Mouse (Mus musculus) myocyte (in vitro differentiated cells): ENCODE measurements around the gene Gm21830. TPM values are rescaled to one million over a fixed set of nuclear protein-coding genes. Genes with fewer than 3 reads are reported as not detected.

Experiments used
- H3K27me3 ChIP-seq: one replicate; pipeline ENCODE4 v1.6.1; 2011; ENCODE audit not compliant: control insufficient read depth, insufficient read depth, insufficient read length
- H3K36me3 ChIP-seq: one replicate; pipeline ENCODE4 v1.6.1; 2011; ENCODE audit not compliant: control insufficient read depth, insufficient read depth
- H3K4me2 ChIP-seq: one replicate; pipeline ENCODE4 v1.6.1; 2011; ENCODE audit warnings: low read depth, control low read depth
- H3K4me3 ChIP-seq: one replicate; pipeline ENCODE4 v1.5.1; 2011; ENCODE audit warnings: mild to moderate bottlenecking, control low read depth, moderate library complexity
- H3K79me2 ChIP-seq: one replicate; pipeline ENCODE4 v1.6.1; 2011; ENCODE audit not compliant: control insufficient read depth, insufficient read depth
- H3ac ChIP-seq: one replicate; pipeline ENCODE4 v1.6.1; 2011; ENCODE audit not compliant: control insufficient read depth, insufficient read length
- CEBPB ChIP-seq: IDR thresholded peaks from 2 replicates; pipeline ENCODE4 v1.6.1; 2011; ENCODE audit warnings: mild to moderate bottlenecking, moderate library complexity; ENCODE audit not compliant: poor library complexity, insufficient read depth, severe bottlenecking
- E2F4 ChIP-seq: IDR thresholded peaks from one replicate; pipeline ENCODE4 v1.6.1; 2011; ENCODE audit warnings: mild to moderate bottlenecking, control low read depth, moderate library complexity; ENCODE audit not compliant: insufficient read depth
- MAX ChIP-seq: IDR thresholded peaks from one replicate; pipeline ENCODE4 v1.6.1; 2011; ENCODE audit warnings: low read depth, mild to moderate bottlenecking, control low read depth
- MYOD1 ChIP-seq, 3 experiments: IDR thresholded peaks; one replicate each; pipeline ENCODE4 v1.6.1; 2011; ENCODE audit warnings: control low read depth in 2 of 3, low read depth in 2 of 3, mild to moderate bottlenecking in 2 of 3, moderate library complexity in 1 of 3; ENCODE audit not compliant: insufficient read length in 2 of 3, control insufficient read depth in 1 of 3
- MYOG ChIP-seq, 3 experiments: IDR thresholded peaks; one replicate each; pipeline ENCODE4 v1.6.1; 2011; ENCODE audit warnings: control low read depth in 2 of 3, low read depth in 2 of 3, mild to moderate bottlenecking in 2 of 3; ENCODE audit not compliant: insufficient read length in 2 of 3, control insufficient read depth in 1 of 3, insufficient read depth in 1 of 3
- POLR2A ChIP-seq: IDR thresholded peaks from one replicate; pipeline ENCODE4 v1.6.1; 2011; ENCODE audit warnings: low read depth, mild to moderate bottlenecking, control low read depth, moderate library complexity; ENCODE audit not compliant: insufficient read length
- POLR2AphosphoS2 ChIP-seq: IDR thresholded peaks from one replicate; pipeline ENCODE4 v1.6.1; 2011; ENCODE audit warnings: low read depth, control low read depth; ENCODE audit not compliant: insufficient read length
- REST ChIP-seq: IDR thresholded peaks from one replicate; pipeline ENCODE4 v1.6.1; 2011; ENCODE audit warnings: mild to moderate bottlenecking, control low read depth, moderate library complexity; ENCODE audit not compliant: insufficient read depth, insufficient read length
- SRF ChIP-seq: IDR thresholded peaks from one replicate; pipeline ENCODE4 v1.6.1; 2011; ENCODE audit warnings: low read depth; ENCODE audit not compliant: control insufficient read depth, insufficient read length
- TCF12 ChIP-seq: IDR thresholded peaks from one replicate; pipeline ENCODE4 v1.6.1; 2011; ENCODE audit warnings: mild to moderate bottlenecking, control low read depth; ENCODE audit not compliant: poor library complexity, insufficient read depth, severe bottlenecking
- TCF3 ChIP-seq: IDR thresholded peaks from one replicate; pipeline ENCODE4 v1.6.1; 2011; ENCODE audit warnings: low read depth, control low read depth; ENCODE audit not compliant: insufficient read length
- USF1 ChIP-seq: IDR thresholded peaks from one replicate; pipeline ENCODE4 v1.6.1; 2011; ENCODE audit warnings: low read depth, mild to moderate bottlenecking, control low read depth, moderate library complexity
- polyA plus RNA-seq: library from polyadenylated mRNA; unstranded; fragments of >200 nt; fragmentation: generic; extraction: Trizol; gene quantifications from one replicate; pipeline ENCODE4 v1.2.1, GENCODE M21; 2012; ENCODE audit warnings: missing spikeins

Gm21830 gene
- polyA plus RNA-seq, 1 experiment = not detected

DNA sequence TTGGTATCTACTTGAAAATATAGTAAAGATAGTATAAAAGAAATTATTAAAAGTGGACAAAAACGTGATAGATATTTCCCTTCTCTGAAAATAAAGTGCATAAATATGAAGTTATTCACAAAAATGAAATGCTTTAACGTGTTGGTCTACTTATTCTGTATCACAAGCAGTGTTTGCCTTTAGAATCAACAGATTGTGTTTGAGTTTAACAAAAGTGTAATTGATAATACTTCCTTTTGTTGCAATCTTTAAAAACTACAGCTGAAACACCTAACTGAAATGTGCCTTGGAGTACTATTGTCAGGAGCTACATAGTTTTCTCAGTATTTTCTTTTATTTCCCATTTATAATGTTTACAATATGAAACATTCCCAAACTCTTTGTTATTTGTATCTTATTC lies 19.6 kb downstream of the Gm21830 start, which contains the start of gene Gm26727:
Gene Gm26727 (minus strand): TSS at position 101 of the 400 bp plus-strand sequence.
- Histone ChIP-seq H3K4me2 (no peak within 1 kb of the TSS), H3ac (no peak within 1 kb of the TSS), H3K4me3 (no peak within 1 kb of the TSS), H3K36me3 (no peaks in the 10 kb centered on the region), H3K27me3 (no peaks in the 10 kb centered on the region), H3K79me2 (no peaks in the 10 kb centered on the region)
- TF ChIP-seq POLR2A (no peak), REST (no peak), MYOG (IDR thresholded peaks at IDR 0.05; ENCODE audit: control insufficient read depth in 1 of 3, insufficient read depth in 1 of 3, insufficient read length in 2 of 3, low read depth in 2 of 3) (no peak), POLR2AphosphoS2 (no peak), MAX (no peak)

DNA sequence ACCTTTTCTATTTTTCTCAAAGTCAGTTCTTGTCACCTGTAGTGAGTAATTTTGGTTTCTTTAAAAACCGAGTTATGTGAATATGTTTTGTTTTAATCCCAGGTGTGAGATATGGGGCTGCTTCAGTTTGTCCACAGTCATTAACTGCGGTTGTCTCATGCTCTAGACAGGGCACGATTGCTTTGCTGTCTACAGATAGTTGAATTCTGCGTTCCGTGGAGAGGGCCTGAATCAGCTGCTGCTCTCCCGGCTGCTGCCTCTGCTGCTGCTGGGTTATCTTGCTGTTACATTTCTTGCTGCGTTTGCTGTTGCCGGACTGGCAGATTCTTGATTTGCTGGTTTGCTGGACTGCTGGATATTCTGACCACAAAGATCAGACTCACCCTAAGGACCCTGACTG lies 24.8 kb downstream of the Gm21830 start:
- Histone ChIP-seq H3K36me3 (no peaks in the 10 kb centered on the region), H3K27me3 (no peaks in the 10 kb centered on the region), H3K4me2 (no peak overlapping the region), H3ac (no peak overlapping the region), H3K79me2 (no peaks in the 10 kb centered on the region), H3K4me3 (no peak overlapping the region)
- TF ChIP-seq REST (no peak), TCF12 (no peak), POLR2AphosphoS2 (no peak), USF1 (no peak), SRF (no peak), CEBPB (no peak), MAX (no peak), MYOD1 (IDR thresholded peaks at IDR 0.05; ENCODE audit: control insufficient read depth in 1 of 3, insufficient read length in 2 of 3, low read depth in 2 of 3) (no peak), MYOG (IDR thresholded peaks at IDR 0.05; ENCODE audit: control insufficient read depth in 1 of 3, insufficient read depth in 1 of 3, insufficient read length in 2 of 3, low read depth in 2 of 3) (no peak), E2F4 (no peak), TCF3 (no peak), POLR2A (no peak)

DNA sequence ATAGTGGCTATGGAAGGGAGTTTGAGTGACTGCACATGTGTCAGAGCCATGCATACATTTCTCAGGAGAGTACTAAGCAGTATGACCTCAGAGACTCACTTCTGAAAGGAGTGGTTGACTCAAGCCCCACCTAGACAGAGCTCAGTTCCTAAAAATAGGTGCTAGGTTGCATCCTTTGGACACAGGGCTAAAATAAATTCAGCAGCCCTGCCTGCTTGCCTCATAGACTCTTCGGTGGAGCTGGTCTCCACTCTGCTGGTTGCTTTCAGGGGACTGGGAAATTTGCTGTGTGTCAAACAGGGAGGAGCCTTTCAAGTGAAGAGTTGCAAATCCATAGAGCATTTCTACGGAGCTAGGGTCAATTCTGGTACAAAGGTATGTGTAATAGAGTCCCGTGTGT lies 32.3 kb downstream of the Gm21830 start, which contains the start of gene Xirp2:
Gene Xirp2 (plus strand): TSS at position 223 of the 400 bp plus-strand sequence.
- Histone ChIP-seq H3K4me2 (peak within 1 kb of the TSS; percentile 64), H3K36me3 (no peaks in the 10 kb centered on the region), H3K4me3 (no peak within 1 kb of the TSS), H3ac (no peak within 1 kb of the TSS), H3K79me2 (no peaks in the 10 kb centered on the region), H3K27me3 (no peaks in the 10 kb centered on the region)
- TF ChIP-seq MYOG (IDR thresholded peaks at IDR 0.05; ENCODE audit: control insufficient read depth in 1 of 3, insufficient read depth in 1 of 3, insufficient read length in 2 of 3, low read depth in 2 of 3) (no peak), CEBPB (no peak), TCF3 (no peak), USF1 (no peak), POLR2A (no peak), SRF (no peak), MYOD1 (IDR thresholded peaks at IDR 0.05; ENCODE audit: control insufficient read depth in 1 of 3, insufficient read length in 2 of 3, low read depth in 2 of 3) (no peak), E2F4 (no peak), POLR2AphosphoS2 (no peak), TCF12 (no peak), MAX (no peak), REST (no peak)

DNA sequence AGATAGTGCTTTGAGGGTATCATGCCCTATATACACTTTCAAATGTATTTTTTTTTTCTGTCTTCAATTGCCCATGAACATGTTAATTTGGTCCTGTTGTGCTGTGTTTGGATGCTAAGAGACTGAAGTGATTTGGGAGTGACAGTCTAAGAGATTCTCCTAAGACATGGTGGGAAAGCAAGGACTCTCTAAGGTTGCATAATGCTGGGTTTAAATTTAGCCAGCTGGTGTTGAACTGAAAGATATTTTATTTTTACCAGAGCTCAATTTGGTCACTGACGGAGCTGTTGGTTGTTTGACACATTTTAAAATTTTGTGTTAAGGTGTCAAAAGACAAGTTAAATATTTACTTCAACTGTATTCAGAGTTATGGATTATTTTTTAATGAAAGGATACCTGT lies 33.2 kb downstream of the Gm21830 start:
- Histone ChIP-seq H3ac (no peak overlapping the region), H3K79me2 (no peaks in the 10 kb centered on the region), H3K4me3 (no peak overlapping the region), H3K27me3 (no peaks in the 10 kb centered on the region), H3K4me2 (peak overlapping the region; percentile 64), H3K36me3 (no peaks in the 10 kb centered on the region)
- TF ChIP-seq MYOD1 (IDR thresholded peaks at IDR 0.05; ENCODE audit: control insufficient read depth in 1 of 3, insufficient read length in 2 of 3, low read depth in 2 of 3) (no peak), POLR2AphosphoS2 (no peak), MYOG (IDR thresholded peaks at IDR 0.05; ENCODE audit: control insufficient read depth in 1 of 3, insufficient read depth in 1 of 3, insufficient read length in 2 of 3, low read depth in 2 of 3) (no peak), MAX (no peak), TCF3 (no peak), REST (no peak), TCF12 (no peak)

DNA sequence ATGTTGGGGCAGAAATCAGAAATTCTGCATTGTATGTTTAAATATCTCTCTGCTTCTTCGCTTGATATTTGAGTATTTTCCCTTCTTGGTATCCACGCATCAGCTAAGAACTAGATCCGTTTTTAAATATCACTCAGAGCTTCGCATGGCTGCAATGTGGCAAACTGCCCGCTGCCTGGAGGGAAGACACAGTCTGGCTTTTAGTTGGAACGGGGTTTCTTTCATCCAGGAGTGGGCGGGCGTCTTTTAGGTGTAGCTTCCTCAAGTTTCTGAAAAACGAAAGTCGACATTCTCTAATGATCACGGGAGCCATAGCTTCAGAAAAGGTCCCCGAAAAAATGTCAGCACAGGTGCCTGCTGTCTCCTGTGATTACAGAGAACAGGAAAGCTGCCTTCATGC lies 33.7 kb downstream of the Gm21830 start:
- no peak overlapping the region for H3ac ChIP-seq
- H3K79me2 ChIP-seq = no peaks in the 10 kb centered on the region
- H3K4me3 ChIP-seq = no peak overlapping the region
- H3K4me2 ChIP-seq = peak overlapping the region; percentile 64
- no peaks in the 10 kb centered on the region for H3K27me3 ChIP-seq
- no peaks in the 10 kb centered on the region for H3K36me3 ChIP-seq
- TF ChIP-seq TCF3 (no peak), MYOG (IDR thresholded peaks at IDR 0.05; ENCODE audit: control insufficient read depth in 1 of 3, insufficient read depth in 1 of 3, insufficient read length in 2 of 3, low read depth in 2 of 3) (no peak), USF1 (no peak), TCF12 (no peak), POLR2A (no peak), CEBPB (no peak), POLR2AphosphoS2 (no peak), REST (no peak)
